Mouse (Mus musculus): Measurements from ENCODE around the gene BC035947. TPM values are rescaled to one million over a fixed set of nuclear protein-coding genes. Genes with fewer than 3 reads are reported as not detected.
"Not testable (repeated sequence)": the region's sequence is repeated elsewhere in the genome, so short reads cannot be mapped to it uniquely, and the experiment has no call there.

Gene BC035947
- total RNA-seq, 2 experiments from 2014 or later, result 0.37 to 0.46 TPM

GRCm38 (mm10) chr1:78530500-78531215 is 18.7 kb upstream of the BC035947 start:
- no peak overlapping the region for H3K4me3 ChIP-seq
- peak; percentile 71 for TF ChIP-seq CTCF (conservative IDR thresholded peaks at IDR 0.05)
- H3K27ac ChIP-seq, result peak overlapping the region; percentile 81
- DNase-seq (ENCODE audit: low spot score in 2 of 2), result peak; percentile 20 to 65

GRCm38 (mm10) chr1:78529011-78529410 is 17.1 kb upstream of the BC035947 start:
- DNase-seq (ENCODE audit: low spot score in 2 of 2), result no peak
- Histone ChIP-seq H3K4me3 (no peak overlapping the region), H3K27ac (no peak overlapping the region)
- TF ChIP-seq CTCF (conservative IDR thresholded peaks at IDR 0.05), result no peak

- TF ChIP-seq CTCF (conservative IDR thresholded peaks at IDR 0.05), result no peak
Measured at GRCm38 (mm10) chr1:78528356-78528755, 16.4 kb upstream of the BC035947 start.

GRCm38 (mm10) chr1:78525189-78525886 is 13.4 kb upstream of the BC035947 start:
- Histone ChIP-seq H3K4me3 (no peak overlapping the region), H3K27ac (no peak overlapping the region)
- TF ChIP-seq CTCF (conservative IDR thresholded peaks at IDR 0.05), result peak; percentile 100
- peak; percentile 66 to 78 for DNase-seq (ENCODE audit: low spot score in 2 of 2)

More at GRCm38 (mm10) chr1:78528356-78528755, 16.4 kb upstream of the BC035947 start:
- Histone ChIP-seq H3K27ac (no peak overlapping the region), H3K4me3 (no peak overlapping the region)
- DNase-seq (ENCODE audit: low spot score in 2 of 2), result no peak

- DNase-seq (ENCODE audit: low spot score in 2 of 2), result no peak
- Histone ChIP-seq H3K4me3 (no peak overlapping the region), H3K27ac (no peak overlapping the region)
- no peak for TF ChIP-seq CTCF (conservative IDR thresholded peaks at IDR 0.05)
Measured at GRCm38 (mm10) chr1:78518907-78519306, 6.9 kb upstream of the BC035947 start.

- no peak for TF ChIP-seq CTCF (conservative IDR thresholded peaks at IDR 0.05)
- Histone ChIP-seq H3K4me3 (no peak overlapping the region), H3K27ac (no peak overlapping the region)
- DNase-seq (ENCODE audit: low spot score in 2 of 2), result no peak
Measured at GRCm38 (mm10) chr1:78512756-78513155, 798 bp upstream of the BC035947 start.

- Histone ChIP-seq H3K4me3 (peak within 1 kb of the TSS; percentile 18; the same call in 1 of the 2 replicates), H3K27ac (no peak within 1 kb of the TSS)
- DNase-seq (ENCODE audit: low spot score in 2 of 2), result no peak
- no peak for TF ChIP-seq CTCF (conservative IDR thresholded peaks at IDR 0.05)
Measured at GRCm38 (mm10) chr1:78510862-78511261, 1.1 kb downstream of the BC035947 start, which contains the start of gene Mogat1. TSS of gene Mogat1 (plus strand) at chr1:78510991.

- H3K4me3 ChIP-seq, result no peak overlapping the region
- H3K27ac ChIP-seq, result no peak overlapping the region
- no peak for DNase-seq (ENCODE audit: low spot score in 2 of 2)
- no peak for TF ChIP-seq CTCF (conservative IDR thresholded peaks at IDR 0.05)
Measured at GRCm38 (mm10) chr1:78507137-78507536, 4.8 kb downstream of the BC035947 start.

GRCm38 (mm10) chr1:78502527-78502926 is 9.4 kb downstream of the BC035947 start:
- H3K4me3 ChIP-seq, result no peak overlapping the region
- no peak for DNase-seq (ENCODE audit: low spot score in 2 of 2)
- TF ChIP-seq CTCF (conservative IDR thresholded peaks at IDR 0.05), result no peak
- no peak overlapping the region for H3K27ac ChIP-seq

- H3K27ac ChIP-seq; H3K4me3 ChIP-seq; DNase-seq (ENCODE audit: low spot score in 2 of 2): not testable (repeated sequence)
Measured at GRCm38 (mm10) chr1:78501856-78502255, 10.1 kb downstream of the BC035947 start.

- Histone ChIP-seq H3K27ac (no peak overlapping the region), H3K4me3 (no peak overlapping the region)
- no peak for TF ChIP-seq CTCF (conservative IDR thresholded peaks at IDR 0.05)
- DNase-seq (ENCODE audit: low spot score in 2 of 2), result no peak
Measured at GRCm38 (mm10) chr1:78501036-78501435, 10.9 kb downstream of the BC035947 start.

- no peak overlapping the region for H3K4me3 ChIP-seq
Measured at GRCm38 (mm10) chr1:78490143-78490542, 21.8 kb downstream of the BC035947 start.

GRCm38 (mm10) chr1:78488752-78489492 is 23.0 kb downstream of the BC035947 start, which contains the start of gene Farsb:
TSS of gene Farsb (minus strand) at chr1:78488897.
- no peak for TF ChIP-seq CTCF (conservative IDR thresholded peaks at IDR 0.05)
- peak; percentile 88 to 93 for DNase-seq (ENCODE audit: low spot score in 2 of 2)
- peak within 1 kb of the TSS; percentile 97 for H3K27ac ChIP-seq
- peak within 1 kb of the TSS; percentile 76 for H3K4me3 ChIP-seq

More at GRCm38 (mm10) chr1:78490143-78490542, 21.8 kb downstream of the BC035947 start:
- no peak for DNase-seq (ENCODE audit: low spot score in 2 of 2)
- no peak for TF ChIP-seq CTCF (conservative IDR thresholded peaks at IDR 0.05)
- H3K27ac ChIP-seq, result no peak overlapping the region
